ENCODE assay signal across 8 mouse cellular contexts in the genomic region with DNA sequence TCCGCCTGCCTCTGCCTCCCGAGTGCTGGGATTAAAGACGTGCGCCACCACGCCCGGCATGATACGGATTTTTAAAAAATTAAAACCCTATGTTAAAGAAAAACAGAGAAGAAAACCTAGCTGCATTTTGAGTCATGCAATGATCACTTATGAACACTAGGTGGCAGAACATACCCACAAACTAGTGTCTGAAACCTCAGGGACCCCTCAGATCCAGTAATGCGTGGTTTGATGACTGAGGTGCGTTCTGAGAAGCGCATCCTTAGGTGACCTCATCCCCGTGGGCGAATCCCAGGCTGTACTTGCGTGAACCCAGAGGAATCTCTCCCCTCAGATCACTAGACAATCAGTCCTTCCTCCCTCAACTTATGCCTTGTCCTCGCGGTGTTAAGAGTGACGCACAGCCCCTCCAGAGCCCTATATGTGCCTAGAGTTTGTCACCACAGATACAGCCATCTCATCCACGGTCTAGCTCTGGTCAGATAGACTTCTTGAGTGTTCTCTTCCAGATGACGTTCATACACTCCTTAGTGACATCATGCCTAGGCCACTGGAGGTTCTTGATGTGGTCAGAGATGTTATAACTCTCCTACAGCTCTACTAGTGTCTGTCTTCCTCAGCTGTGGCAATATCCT. TPM values are rescaled to one million over a fixed set of nuclear protein-coding genes. Genes with fewer than 3 reads are reported as not detected.
DNase-seq lines count a peak whose midpoint lies in the region; ATAC-seq and TF ChIP-seq lines count a peak whose summit lies in the region.

No protein-coding gene starts in this region.

- no peaks in the 10 kb centered on the region for H3K9me3 ChIP-seq in intestine, embryonic 16.5 days (ENCODE audit: control insufficient read depth, low read length)
- H3K9me3 ChIP-seq in lung, postnatal 0 days (ENCODE audit: low read length) = no peaks in the 10 kb centered on the region

- no peak for TF ChIP-seq EP300 in lung, postnatal 0 days (IDR thresholded peaks at IDR 0.05)

- no peak overlapping the region for H3K9ac ChIP-seq in intestine, embryonic 16.5 days (ENCODE audit: low read depth, low read length)
- H3K9ac ChIP-seq in lung, postnatal 0 days (replicated peaks; ENCODE audit: low read depth) = no peak overlapping the region

- WGBS in intestine, embryonic 16.5 days = 21% methylated on average over 18 of the region's 18 CpGs
- WGBS in lung, postnatal 0 days = 17% methylated on average over 18 of the region's 18 CpGs

- no peaks in the 10 kb centered on the region for H3K36me3 ChIP-seq in intestine, embryonic 16.5 days (ENCODE audit: control insufficient read depth, insufficient read depth, low read length)
- H3K36me3 ChIP-seq in lung, postnatal 0 days (ENCODE audit: insufficient read depth, low read length) = no peaks in the 10 kb centered on the region

- no peaks in the 10 kb centered on the region for H3K4me1 ChIP-seq in intestine, embryonic 16.5 days (ENCODE audit: control insufficient read depth, insufficient read depth, low read length)
- no peaks in the 10 kb centered on the region for H3K4me1 ChIP-seq in lung, postnatal 0 days (ENCODE audit: insufficient read depth, low read depth, low read length)

- peak; percentile 27 for ATAC-seq in intestine, embryonic 16.5 days
- 0 out of 2 replicates have a peak, but pooled peaks have one; percentile 23 for ATAC-seq in lung, postnatal 0 days
- no peak for ATAC-seq in erythroid progenitor cell, adult 5-6 weeks (replicated peaks; ENCODE audit: low FRiP score, poor library complexity, severe bottlenecking)

- intact Hi-C loops in left cerebral cortex, adult 2 months (cut with DNase I) = loop anchor here (1.0 to 10.0 kb wide), 3 partner anchors 29 to 1117 kb away; a partner anchor contains a TSS

- TF ChIP-seq CTCF in left cerebral cortex, adult 2 months (IDR thresholded peaks at IDR 0.05) = peak; percentile 83
- peak; percentile 81 for TF ChIP-seq CTCF in lung, postnatal 0 days (IDR thresholded peaks at IDR 0.05)

- H3K4me3 ChIP-seq in left cerebral cortex, adult 2 months = 0 out of 2 replicates have a peak overlapping the region, but pooled peaks have one; percentile 9
- H3K4me3 ChIP-seq in intestine, embryonic 16.5 days (ENCODE audit: low read length) = peak overlapping the region; percentile 12
- H3K4me3 ChIP-seq in lung, postnatal 0 days (ENCODE audit: low read depth, low read length) = no peak overlapping the region

- H3K4me2 ChIP-seq in intestine, embryonic 16.5 days (ENCODE audit: low read depth, low read length) = 0 out of 2 replicates have a peak overlapping the region, but pooled peaks have one; percentile 6
- no peak overlapping the region for H3K4me2 ChIP-seq in lung, postnatal 0 days (replicated peaks; ENCODE audit: low read depth, low read length)

- peak; percentile 28 to 30 for DNase-seq in left cerebral cortex, adult 2 months (ENCODE audit: extremely low spot score in 1 of 2, low spot score in 2 of 2)
- DNase-seq in left cerebral cortex, adult 11 months (ENCODE audit: low spot score) = no peak
- peak; percentile 42 for DNase-seq in T-cell, adult 2 months (ENCODE audit: low spot score)
- peak; percentile 57 for DNase-seq in forelimb bud, embryonic 11.5 days (ENCODE audit: low read depth, low spot score)
- DNase-seq in lung, postnatal 0 days (ENCODE audit: low spot score) = peak; percentile 41
- peak; percentile 82 for DNase-seq in retina, embryonic 14.5 days (ENCODE audit: low spot score)

- no peak overlapping the region for H3K27ac ChIP-seq in left cerebral cortex, adult 2 months
- H3K27ac ChIP-seq in intestine, embryonic 16.5 days (ENCODE audit: low read length) = no peak overlapping the region
- H3K27ac ChIP-seq in lung, postnatal 0 days (ENCODE audit: low read length) = no peak overlapping the region

- no peaks in the 10 kb centered on the region for H3K27me3 ChIP-seq in intestine, embryonic 16.5 days (replicated peaks; ENCODE audit: control insufficient read depth, insufficient read depth, low read length)
- H3K27me3 ChIP-seq in lung, postnatal 0 days (replicated peaks; ENCODE audit: insufficient read depth, low read length) = no peaks in the 10 kb centered on the region

RNA-seq across cellular contexts. Expression of a gene that starts 14.9 kb away (rescaled TPM):
- total RNA-seq in left cerebral cortex, adult 2 months (2021) = 10 to 100 TPM; 73.4 to 76.2 TPM
- 21.5 and 24.2 TPM in 2 replicates for polyA plus RNA-seq in intestine, embryonic 16.5 days (2015; fragmentation: Nextera tagmentation; extraction: Ambion mirVana)
- 9.9 and 10.6 TPM in 2 replicates for polyA plus RNA-seq in lung, postnatal 0 days (2015; fragmentation: Nextera tagmentation; extraction: Ambion mirVana)
- total RNA-seq in erythroid progenitor cell, adult 5-6 weeks (2015; ENCODE audit: low replicate concordance) = 26.4 and 27.8 TPM in 2 replicates
- total RNA-seq in erythroid progenitor cell, adult 5-6 weeks (2017; ENCODE audit: low replicate concordance) = 13.4 and 25.8 TPM in 2 replicates

RNA-seq across cellular contexts. Expression of a gene that starts 59.9 kb away (rescaled TPM):
- under 1 TPM; 0.28 to 0.34 TPM for total RNA-seq in left cerebral cortex, adult 2 months (2021)
- 2.3 and 2.6 TPM in 2 replicates for polyA plus RNA-seq in intestine, embryonic 16.5 days (2015; fragmentation: Nextera tagmentation; extraction: Ambion mirVana)
- 0.76 and 0.84 TPM in 2 replicates for polyA plus RNA-seq in lung, postnatal 0 days (2015; fragmentation: Nextera tagmentation; extraction: Ambion mirVana)
- 3.8 and 4.7 TPM in 2 replicates for total RNA-seq in erythroid progenitor cell, adult 5-6 weeks (2015; ENCODE audit: low replicate concordance)
- 1.9 and 2.2 TPM in 2 replicates for total RNA-seq in erythroid progenitor cell, adult 5-6 weeks (2017; ENCODE audit: low replicate concordance)
